Comparison of ENCODE assay signal across 9 mouse cellular contexts in the genomic region with DNA sequence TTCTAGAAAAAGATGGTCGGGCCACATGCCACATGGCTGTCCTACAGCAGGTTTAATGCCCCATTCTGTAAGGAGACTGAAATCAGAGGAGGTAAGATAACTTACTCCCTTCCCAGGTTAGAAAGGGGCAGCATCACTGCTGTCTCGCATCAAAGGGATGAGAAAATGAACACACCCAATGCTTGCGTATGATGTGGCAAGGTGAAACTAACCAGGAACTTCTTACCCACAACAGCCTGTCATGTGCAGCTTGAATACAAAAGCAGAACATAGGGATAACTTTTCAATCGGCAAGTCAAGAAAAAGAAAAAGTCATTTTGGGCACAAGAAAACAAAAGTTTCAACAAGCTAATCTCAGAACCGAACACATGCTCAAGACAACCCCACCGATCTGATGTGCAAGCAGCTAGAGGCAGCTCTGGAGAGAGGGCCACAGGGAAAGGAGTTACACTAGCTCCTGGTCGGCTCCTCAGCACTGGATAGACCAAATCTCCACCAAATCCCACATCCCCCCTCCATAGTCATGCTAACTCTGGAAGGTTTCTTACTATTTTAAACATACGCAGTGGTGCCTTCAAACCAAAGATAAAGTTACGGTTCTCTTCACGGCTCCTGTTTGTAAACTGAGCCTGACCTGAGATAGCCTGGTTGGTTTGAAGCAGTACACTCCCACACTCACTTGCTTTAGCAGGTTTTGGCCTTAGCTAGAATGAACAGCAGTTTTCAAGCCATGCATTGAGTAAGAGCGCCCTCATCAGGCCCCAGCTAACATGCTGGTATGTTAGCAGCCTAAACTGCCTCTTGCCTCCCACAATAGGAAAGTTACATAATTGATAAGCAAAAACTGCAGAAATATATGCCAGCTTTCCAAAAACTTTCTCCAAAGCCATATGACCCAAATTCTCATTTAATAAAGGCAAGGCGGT. TPM values are rescaled to one million over a fixed set of nuclear protein-coding genes. Genes with fewer than 3 reads are reported as not detected.
DNase-seq lines count a peak whose midpoint lies in the region; ATAC-seq and TF ChIP-seq lines count a peak whose summit lies in the region.
"Had no signal": no experiment of that assay in that cellular context is flagged by ENCODE, and none has a peak within 500 bp of the region (broad histone marks: within the 10 kb centered on the region; RNA-seq: fewer than 3 reads in every experiment).

No protein-coding gene starts in this region.

- no peaks in the 10 kb centered on the region for H3K79me2 ChIP-seq in liver, adult 2 months (ENCODE audit: control insufficient read depth, insufficient read depth, low read length)

- 49% methylated on average over 12 of the region's 12 CpGs for WGBS in heart, embryonic 11.5 days (ENCODE audit: insufficient replicate concordance)
- WGBS in forebrain, embryonic 15.5 days: 62% methylated on average over 12 of the region's 12 CpGs
- 74% methylated on average over 12 of the region's 12 CpGs for WGBS in liver, adult 2 months

- H3K27me3 ChIP-seq in heart, embryonic 11.5 days (ENCODE audit: control insufficient read depth, insufficient read depth, low read length): no peaks in the 10 kb centered on the region
- H3K27me3 ChIP-seq in forebrain, embryonic 15.5 days: no peaks in the 10 kb centered on the region
- no peaks in the 10 kb centered on the region; the same call in 1 of the 2 replicates for H3K27me3 ChIP-seq in liver, adult 2 months (ENCODE audit: control insufficient read depth, insufficient read depth, low read length)
- H3K27me3 ChIP-seq: liver, embryonic 13.5 days had no signal

- H3K4me2 ChIP-seq in heart, embryonic 11.5 days: no peak overlapping the region
- no peak overlapping the region for H3K4me2 ChIP-seq in forebrain, embryonic 15.5 days (replicated peaks)
- H3K4me2 ChIP-seq: liver, embryonic 13.5 days had no signal

- H3K36me3 ChIP-seq in heart, embryonic 11.5 days (ENCODE audit: control insufficient read depth, insufficient read depth, low read length): no peaks in the 10 kb centered on the region
- no peaks in the 10 kb centered on the region for H3K36me3 ChIP-seq in forebrain, embryonic 15.5 days
- H3K36me3 ChIP-seq in liver, adult 2 months (ENCODE audit: control insufficient read depth, insufficient read depth, low read length): no peaks in the 10 kb centered on the region
- H3K36me3 ChIP-seq: liver, embryonic 13.5 days had no signal

- no peaks in the 10 kb centered on the region for H3K4me1 ChIP-seq in heart, embryonic 11.5 days (ENCODE audit: control insufficient read depth, insufficient read depth, low read length)
- no peaks in the 10 kb centered on the region for H3K4me1 ChIP-seq in forebrain, embryonic 15.5 days
- H3K4me1 ChIP-seq in liver, adult 2 months (ENCODE audit: control insufficient read depth, insufficient read depth, low read length): no peaks in the 10 kb centered on the region
- H3K4me1 ChIP-seq: liver, embryonic 13.5 days had no signal

- no peak overlapping the region for H3K4me3 ChIP-seq in heart, embryonic 11.5 days (ENCODE audit: low read depth, low read length)
- H3K4me3 ChIP-seq in forebrain, embryonic 15.5 days: no peak overlapping the region
- H3K4me3 ChIP-seq in liver, adult 2 months (ENCODE audit: insufficient read depth, low read depth, low read length): no peak overlapping the region
- H3K4me3 ChIP-seq: liver, embryonic 13.5 days had no signal

- TF ChIP-seq POLR2A in liver, adult 2 months (IDR thresholded peaks at IDR 0.05; ENCODE audit: extremely low read depth, insufficient read depth, low read length): no peak

- no peak for ATAC-seq in heart, embryonic 11.5 days (replicated peaks; ENCODE audit: insufficient number of reproducible peaks, low FRiP score, low TSS enrichment)
- peak; percentile 68 for ATAC-seq in cerebellum, adult (ENCODE audit: insufficient number of reproducible peaks, low FRiP score, low TSS enrichment)
- peak; percentile 55; the same call in 1 of the 2 replicates for ATAC-seq in forebrain, embryonic 15.5 days (replicated peaks)
- ATAC-seq in granulocyte monocyte progenitor cell, adult 5-6 weeks (replicated peaks; ENCODE audit: poor library complexity, severe bottlenecking): no peak

- DNase-seq in heart, adult 18-20 months: peak; percentile 14 to 24
- peak; percentile 76 for DNase-seq in kidney, postnatal 10 days
- DNase-seq in liver, adult 2 months (ENCODE audit: extremely low read depth, low read depth, low spot score): no peak
- DNase-seq in ovary, postnatal 36 days (ENCODE audit: low spot score): peak; percentile 34
- DNase-seq: liver, embryonic 13.5 days had no signal

- H3K9me3 ChIP-seq in heart, embryonic 11.5 days (replicated peaks; ENCODE audit: control insufficient read depth, low read length): no peaks in the 10 kb centered on the region
- no peaks in the 10 kb centered on the region for H3K9me3 ChIP-seq in forebrain, embryonic 15.5 days
- H3K9me3 ChIP-seq: liver, embryonic 13.5 days had no signal

- TF ChIP-seq CTCF in liver, adult 2 months (IDR thresholded peaks at IDR 0.05; ENCODE audit: low read depth, low read length): 0 out of 2 replicates have a peak, but pooled peaks have one; percentile 17

- no peak overlapping the region for H3K9ac ChIP-seq in heart, embryonic 11.5 days (ENCODE audit: low read depth, low read length)
- H3K9ac ChIP-seq in forebrain, embryonic 15.5 days (replicated peaks): no peak overlapping the region
- H3K9ac ChIP-seq in liver, adult 2 months (ENCODE audit: low read depth, low read length): no peak overlapping the region
- H3K9ac ChIP-seq: liver, embryonic 13.5 days had no signal

- no peak overlapping the region for H3K27ac ChIP-seq in heart, embryonic 11.5 days (ENCODE audit: low read depth, low read length)
- no peak overlapping the region for H3K27ac ChIP-seq in forebrain, embryonic 15.5 days (replicated peaks)
- H3K27ac ChIP-seq in liver, adult 2 months (replicated peaks; ENCODE audit: insufficient read depth, low read depth, low read length): no peak overlapping the region
- H3K27ac ChIP-seq: liver, embryonic 13.5 days had no signal

RNA-seq across cellular contexts. Expression of gene Vamp9, which starts 14.3 kb away (rescaled TPM):
- not detected for total RNA-seq in heart, adult 18-20 months (2021)
- polyA plus RNA-seq in heart, embryonic 11.5 days (2014; fragmentation: Nextera tagmentation; extraction: Ambion mirVana): 0.64 and 0.72 TPM in 2 replicates
- 0.64 and 0.86 TPM in 2 replicates for polyA plus RNA-seq in forebrain, embryonic 15.5 days (2015; fragmentation: Nextera tagmentation; extraction: Ambion mirVana)
- not detected in 2 replicates for total RNA-seq in liver, adult 2 months (2014; rRNA removed)
- not detected in 2 replicates for polyA plus RNA-seq in liver, adult 2 months (2012; rRNA removed)
- not detected in 2 replicates for total RNA-seq in granulocyte monocyte progenitor cell, adult 5-6 weeks (2014; fragmentation: Nextera tagmentation)
- total RNA-seq in granulocyte monocyte progenitor cell, adult 5-6 weeks (2017): not detected in 2 replicates
- polyA plus RNA-seq: liver, embryonic 13.5 days had no signal

Comparison
In these comparisons a context has a peak if more than half of its experiments do, and no peak if none do; other contexts are left out.
1. ATAC-seq: peak in cerebellum, adult (single experiment) and forebrain, embryonic 15.5 days (single experiment); none in heart, embryonic 11.5 days (single experiment) and granulocyte monocyte progenitor cell, adult 5-6 weeks (single experiment).